12 mouse cellular contexts compared by ENCODE assay signal in genomic region chr3:51901151-51901550, GRCm38 (mm10).
DNase-seq lines count a peak whose midpoint lies in the region; ATAC-seq lines count a peak whose summit lies in the region.
"Had no signal": no experiment of that assay in that cellular context is flagged by ENCODE, and none has a peak within 500 bp of the region (broad histone marks: within the 10 kb centered on the region; RNA-seq: fewer than 3 reads in every experiment).

No protein-coding gene starts in this region.

- H3K9me3 ChIP-seq in forebrain, embryonic 12.5 days, result no peaks in the 10 kb centered on the region
- H3K9me3 ChIP-seq in forebrain, embryonic 16.5 days (ENCODE audit: control insufficient read depth, low read length), result no peaks in the 10 kb centered on the region
- H3K9me3 ChIP-seq in lung, embryonic 15.5 days, result no peaks in the 10 kb centered on the region
- no peaks in the 10 kb centered on the region for H3K9me3 ChIP-seq in stomach, embryonic 14.5 days (ENCODE audit: control insufficient read depth, low read depth, low read length)
- H3K9me3 ChIP-seq: embryonic facial prominence, embryonic 15.5 days had no signal

- H3K36me3 ChIP-seq in forebrain, embryonic 12.5 days (replicated peaks), result no peaks in the 10 kb centered on the region
- H3K36me3 ChIP-seq in forebrain, embryonic 16.5 days (ENCODE audit: control insufficient read depth, insufficient read depth), result no peaks in the 10 kb centered on the region
- H3K36me3 ChIP-seq in lung, embryonic 15.5 days, result no peaks in the 10 kb centered on the region
- no peaks in the 10 kb centered on the region for H3K36me3 ChIP-seq in stomach, embryonic 14.5 days (ENCODE audit: control insufficient read depth, insufficient read depth, low read length)
- H3K36me3 ChIP-seq: embryonic facial prominence, embryonic 15.5 days had no signal

- H3K27ac ChIP-seq in forebrain, embryonic 12.5 days, result 0 out of 2 replicates have a peak overlapping the region, but pooled peaks have one; percentile 42
- no peak overlapping the region for H3K27ac ChIP-seq in forebrain, embryonic 16.5 days (ENCODE audit: low read length)
- peak overlapping the region; percentile 30 for H3K27ac ChIP-seq in lung, embryonic 15.5 days
- peak overlapping the region; percentile 18; the same call in 1 of the 2 replicates for H3K27ac ChIP-seq in stomach, embryonic 14.5 days (ENCODE audit: low read length)
- H3K27ac ChIP-seq: embryonic facial prominence, embryonic 15.5 days had no signal

- no peak for ATAC-seq in forebrain, embryonic 12.5 days (ENCODE audit: low FRiP score)
- no peak for ATAC-seq in forebrain, embryonic 16.5 days
- ATAC-seq in lung, embryonic 15.5 days (ENCODE audit: borderline replicate concordance, extremely low read depth, low FRiP score, low TSS enrichment), result no peak
- no peak; the same call in 1 of the 2 replicates for ATAC-seq in stomach, embryonic 14.5 days (ENCODE audit: insufficient number of reproducible peaks, insufficient read depth, low FRiP score, low read depth)

- H3K4me3 ChIP-seq in forebrain, embryonic 12.5 days (replicated peaks), result no peak overlapping the region
- no peak overlapping the region for H3K4me3 ChIP-seq in forebrain, embryonic 16.5 days (replicated peaks; ENCODE audit: low read length)
- H3K4me3 ChIP-seq in lung, embryonic 15.5 days, result no peak overlapping the region
- H3K4me3 ChIP-seq in stomach, embryonic 14.5 days (ENCODE audit: low read depth, low read length), result no peak overlapping the region
- H3K4me3 ChIP-seq: embryonic facial prominence, embryonic 15.5 days had no signal

- no peak for DNase-seq in lung, postnatal 14 days
- peak; percentile 17 for DNase-seq in forelimb bud, embryonic 11.5 days (ENCODE audit: low read depth, low spot score)
- no peak for DNase-seq in right cerebral cortex, postnatal 4 days
- DNase-seq in Muller cell, postnatal 12 days (ENCODE audit: inconsistent ontology term), result no peak
- DNase-seq: cerebellum, adult 18-20 months; kidney, adult 11 months; spleen, adult 18-20 months had no signal

- H3K9ac ChIP-seq in forebrain, embryonic 12.5 days, result no peak overlapping the region
- H3K9ac ChIP-seq in forebrain, embryonic 16.5 days (replicated peaks; ENCODE audit: low read depth, low read length), result no peak overlapping the region
- no peak overlapping the region for H3K9ac ChIP-seq in lung, embryonic 15.5 days
- H3K9ac ChIP-seq in stomach, embryonic 14.5 days (replicated peaks; ENCODE audit: low read depth, low read length), result no peak overlapping the region
- H3K9ac ChIP-seq: embryonic facial prominence, embryonic 15.5 days had no signal

- 52% methylated on average over 2 of the region's 2 CpGs for WGBS in forebrain, embryonic 12.5 days
- WGBS in forebrain, embryonic 16.5 days, result 25% methylated on average over 2 of the region's 2 CpGs
- WGBS in lung, embryonic 15.5 days, result 23% methylated on average over 2 of the region's 2 CpGs
- WGBS in stomach, embryonic 14.5 days, result 41% methylated on average over 2 of the region's 2 CpGs

- H3K4me1 ChIP-seq in forebrain, embryonic 12.5 days, result peaks cover 28% of the 10 kb centered on the region
- H3K4me1 ChIP-seq in forebrain, embryonic 16.5 days (replicated peaks; ENCODE audit: control insufficient read depth, insufficient read depth, low read length), result peaks cover 15% of the 10 kb centered on the region
- peaks cover 17% of the 10 kb centered on the region for H3K4me1 ChIP-seq in lung, embryonic 15.5 days
- peaks cover 13% of the 10 kb centered on the region; the same call in 1 of the 2 replicates for H3K4me1 ChIP-seq in stomach, embryonic 14.5 days (ENCODE audit: control insufficient read depth, insufficient read depth, low read length)

- no peaks in the 10 kb centered on the region for H3K27me3 ChIP-seq in forebrain, embryonic 12.5 days
- H3K27me3 ChIP-seq in forebrain, embryonic 16.5 days (replicated peaks; ENCODE audit: control insufficient read depth, insufficient read depth, low read length), result no peaks in the 10 kb centered on the region
- no peaks in the 10 kb centered on the region for H3K27me3 ChIP-seq in lung, embryonic 15.5 days
- no peaks in the 10 kb centered on the region for H3K27me3 ChIP-seq in stomach, embryonic 14.5 days (ENCODE audit: control insufficient read depth, insufficient read depth, low read length)
- H3K27me3 ChIP-seq: embryonic facial prominence, embryonic 15.5 days had no signal

- no peak overlapping the region for H3K4me2 ChIP-seq in forebrain, embryonic 12.5 days
- no peak overlapping the region for H3K4me2 ChIP-seq in forebrain, embryonic 16.5 days (ENCODE audit: low read length)
- peak overlapping the region; percentile 9 for H3K4me2 ChIP-seq in lung, embryonic 15.5 days
- no peak overlapping the region for H3K4me2 ChIP-seq in stomach, embryonic 14.5 days (replicated peaks; ENCODE audit: low read depth, low read length)
- H3K4me2 ChIP-seq: embryonic facial prominence, embryonic 15.5 days had no signal
